Mouse (Mus musculus) hindbrain, embryonic 15.5 days (tissue): Measurements from ENCODE around the gene Lrrc25. TPM values are rescaled to one million over a fixed set of nuclear protein-coding genes. Genes with fewer than 3 reads are reported as not detected.

Experiments
- ATAC-seq: fragments of 200-750 bp; cut with Nextera tagmentation; 2 replicates; pipeline ENCODE4 v1.8.0; 2017; ENCODE audit warnings: low read depth, moderate number of reproducible peaks, moderate TSS enrichment; ENCODE audit not compliant: low FRiP score
- H3K27ac ChIP-seq: fragments of 300-500 bp; sonication (generic); replicated peaks from 2 replicates; pipeline ENCODE4 v1.5.1; 2015; ENCODE audit warnings: mild to moderate bottlenecking, inconsistent platforms
- H3K27me3 ChIP-seq: fragments of 300-500 bp; sonication (generic); 2 replicates; pipeline ENCODE4 v1.6.1; 2015; ENCODE audit warnings: control low read depth, inconsistent platforms
- H3K36me3 ChIP-seq: fragments of 300-500 bp; sonication (generic); 2 replicates; pipeline ENCODE4 v1.6.1; 2015; ENCODE audit warnings: control low read depth, inconsistent platforms
- H3K4me1 ChIP-seq: fragments of 300-500 bp; sonication (generic); replicated peaks from 2 replicates; pipeline ENCODE4 v1.6.1; 2015; ENCODE audit warnings: control low read depth, inconsistent platforms
- H3K4me2 ChIP-seq: fragments of 300-500 bp; sonication (generic); 2 replicates; pipeline ENCODE4 v1.6.1; 2015; ENCODE audit warnings: moderate library complexity, mild to moderate bottlenecking, inconsistent platforms
- H3K4me3 ChIP-seq: fragments of 300-500 bp; sonication (generic); 2 replicates; pipeline ENCODE4 v1.5.1; 2015; ENCODE audit warnings: mild to moderate bottlenecking, inconsistent platforms
- H3K9ac ChIP-seq: fragments of 300-500 bp; sonication (generic); 2 replicates; pipeline ENCODE4 v1.6.1; 2015; ENCODE audit warnings: inconsistent platforms
- H3K9me3 ChIP-seq: fragments of 300-500 bp; sonication (generic); 2 replicates; pipeline ENCODE4 v1.6.1; 2016; ENCODE audit warnings: control low read depth, inconsistent platforms
- WGBS: fragments of 180-500 bp; shearing (Covaris S2); methylation state at CpG from one replicate; pipeline ENCODE4 v1.1.7; 2015; 5-methylcytosine and 5-hydroxymethylcytosine counted together
- polyA plus RNA-seq: library from polyadenylated mRNA; unstranded; fragments of >200 nt; fragmentation: Nextera tagmentation; extraction: Ambion mirVana; gene quantifications from 2 replicates; pipeline ENCODE4 v1.2.1, GENCODE M21; 2015

Gene Lrrc25
- polyA plus RNA-seq, 1 experiment from 2014 or later = 1.1 TPM

DNA sequence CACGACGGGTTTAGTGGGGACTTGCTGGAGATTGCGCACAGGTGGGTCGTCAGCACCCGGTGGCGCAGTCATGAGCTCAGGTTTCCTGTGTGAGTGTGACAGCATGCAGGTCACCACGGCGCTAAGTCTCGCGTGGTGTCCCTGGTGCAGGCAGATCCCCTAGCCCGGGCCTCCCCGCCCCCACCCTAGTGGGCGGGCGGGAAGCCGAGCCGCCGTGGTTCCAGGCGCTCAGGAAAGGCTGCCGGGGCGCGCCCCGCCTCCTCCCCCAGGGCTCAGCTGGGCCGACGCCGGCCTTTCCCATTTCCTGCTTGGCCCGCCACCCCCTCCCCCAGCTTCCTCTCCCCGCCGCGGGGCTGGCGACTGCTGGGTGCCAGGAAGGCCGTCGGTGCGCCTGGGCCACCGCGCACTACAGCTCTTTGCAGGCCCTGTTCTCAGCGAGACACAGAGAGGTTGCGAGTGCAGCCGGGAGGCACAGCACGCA is 6.5 kb upstream of the Lrrc25 start:
- ATAC-seq = peak; percentile 47
- H3K36me3 ChIP-seq = no peaks in the 10 kb centered on the region
- H3K27ac ChIP-seq = peak overlapping the region; percentile 83
- peak overlapping the region; percentile 36 for H3K9ac ChIP-seq
- peak overlapping the region; percentile 37 for H3K4me3 ChIP-seq
- no peaks in the 10 kb centered on the region for H3K9me3 ChIP-seq
- no peaks in the 10 kb centered on the region for H3K27me3 ChIP-seq
- WGBS = under 1% methylated on average over 33 of the region's 39 CpGs
- peak overlapping the region; percentile 83 for H3K4me2 ChIP-seq
- peaks cover 64% of the 10 kb centered on the region for H3K4me1 ChIP-seq

- H3K4me3 ChIP-seq = peak overlapping the region; percentile 37
- H3K9me3 ChIP-seq = no peaks in the 10 kb centered on the region
- peak overlapping the region; percentile 36 for H3K9ac ChIP-seq
- H3K27ac ChIP-seq = peak overlapping the region; percentile 83
- peak; percentile 31; the same call in 1 of the 2 replicates for ATAC-seq
- WGBS = under 1% methylated on average over 41 of the region's 45 CpGs
- H3K36me3 ChIP-seq = no peaks in the 10 kb centered on the region
- peaks cover 58% of the 10 kb centered on the region for H3K4me1 ChIP-seq
- H3K4me2 ChIP-seq = peak overlapping the region; percentile 83
- no peaks in the 10 kb centered on the region for H3K27me3 ChIP-seq
Measured at GRCm38 (mm10) chr8:70609849-70610795, 5.8 kb upstream of the Lrrc25 start.

DNA sequence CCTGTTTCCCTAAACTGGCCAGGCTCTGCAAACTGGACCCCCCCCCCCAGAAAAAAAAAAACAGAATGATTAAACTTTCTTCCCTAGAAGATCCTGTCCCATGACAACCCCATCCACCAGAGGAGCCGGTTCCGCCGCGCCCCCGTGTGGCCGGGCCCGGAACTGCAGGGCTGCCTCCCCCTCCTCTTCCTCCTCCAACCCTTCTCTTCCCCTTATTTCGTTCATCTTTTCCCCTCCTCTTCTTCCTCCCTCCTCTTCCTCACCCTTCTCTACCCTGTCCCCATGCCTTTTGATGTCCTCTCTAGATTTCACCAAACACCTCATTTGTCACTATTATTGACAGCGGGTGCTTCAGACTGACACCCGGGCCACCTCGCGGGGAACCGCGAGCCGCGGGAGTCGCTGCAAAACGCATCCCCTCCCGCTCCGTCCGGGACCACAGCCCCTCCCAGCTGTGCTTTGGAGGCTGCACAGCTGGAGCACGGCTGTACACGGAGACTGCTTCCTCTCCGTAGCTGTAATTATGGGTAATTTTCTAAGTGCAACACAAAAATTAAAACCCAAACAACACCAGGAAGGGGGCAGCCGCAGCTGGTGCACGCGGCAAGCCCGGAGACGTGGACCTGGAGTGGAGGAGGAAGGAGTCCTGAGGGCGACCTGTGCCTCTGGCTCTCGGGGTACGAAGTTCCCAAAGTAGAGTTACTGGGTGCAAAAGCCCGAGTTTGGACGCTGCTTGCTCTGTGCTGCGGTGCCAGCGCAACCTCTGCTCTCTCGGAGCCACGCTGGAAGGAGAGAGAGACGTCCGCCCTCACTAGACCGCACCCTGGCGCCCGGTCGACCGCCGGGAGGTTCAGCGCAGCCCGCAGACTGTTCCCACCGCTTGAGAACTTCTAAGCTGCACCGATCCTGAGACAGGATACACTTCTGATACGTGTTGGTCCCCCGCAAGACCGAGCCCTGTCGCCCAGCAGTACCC is 4.9 kb upstream of the Lrrc25 start:
- no peak for ATAC-seq
- Histone ChIP-seq H3K4me3 (peak overlapping the region; percentile 37), H3K4me1 (peaks cover 52% of the 10 kb centered on the region), H3K27ac (peak overlapping the region; percentile 83), H3K9me3 (no peaks in the 10 kb centered on the region), H3K9ac (peak overlapping the region; percentile 42), H3K4me2 (peak overlapping the region; percentile 83), H3K27me3 (no peaks in the 10 kb centered on the region), H3K36me3 (no peaks in the 10 kb centered on the region)
- WGBS = under 1% methylated on average over 54 of the region's 54 CpGs

- Histone ChIP-seq H3K9ac (peak overlapping the region; percentile 42), H3K4me3 (peak overlapping the region; percentile 37), H3K27me3 (no peaks in the 10 kb centered on the region), H3K4me1 (peaks cover 44% of the 10 kb centered on the region), H3K4me2 (peak overlapping the region; percentile 83), H3K27ac (peak overlapping the region; percentile 65), H3K9me3 (no peaks in the 10 kb centered on the region), H3K36me3 (no peaks in the 10 kb centered on the region)
- no peak for ATAC-seq
- WGBS = 0% methylated on average over 6 of the region's 6 CpGs
Measured at GRCm38 (mm10) chr8:70611849-70612248, 4.1 kb upstream of the Lrrc25 start.

DNA sequence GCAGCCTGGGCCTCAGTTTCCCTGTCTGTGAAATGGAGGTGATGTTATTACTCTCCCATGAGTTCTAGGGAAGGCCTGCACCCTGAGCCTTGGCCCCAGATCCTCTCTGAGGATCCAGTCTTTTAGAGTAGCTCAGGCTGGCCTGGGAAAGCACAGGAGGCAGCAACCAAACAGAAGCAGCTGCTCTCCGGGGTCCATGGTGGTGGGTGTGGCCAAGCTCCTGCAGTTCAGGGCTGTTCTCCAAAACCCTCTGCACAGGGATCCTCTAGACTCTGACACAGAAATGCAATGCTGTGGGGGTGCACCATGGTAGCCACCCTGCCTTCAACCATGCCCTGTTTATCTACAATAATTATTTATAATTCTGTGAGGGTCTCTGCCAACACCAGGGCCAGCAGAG is 2.2 kb upstream of the Lrrc25 start:
- Histone ChIP-seq H3K36me3 (no peaks in the 10 kb centered on the region), H3K4me2 (no peak overlapping the region), H3K4me3 (no peak overlapping the region), H3K27me3 (no peaks in the 10 kb centered on the region), H3K27ac (no peak overlapping the region), H3K9me3 (no peaks in the 10 kb centered on the region), H3K9ac (no peak overlapping the region), H3K4me1 (peaks cover 29% of the 10 kb centered on the region)
- no peak for ATAC-seq
- WGBS = 12% methylated on average over 1 of the region's 1 CpGs

DNA sequence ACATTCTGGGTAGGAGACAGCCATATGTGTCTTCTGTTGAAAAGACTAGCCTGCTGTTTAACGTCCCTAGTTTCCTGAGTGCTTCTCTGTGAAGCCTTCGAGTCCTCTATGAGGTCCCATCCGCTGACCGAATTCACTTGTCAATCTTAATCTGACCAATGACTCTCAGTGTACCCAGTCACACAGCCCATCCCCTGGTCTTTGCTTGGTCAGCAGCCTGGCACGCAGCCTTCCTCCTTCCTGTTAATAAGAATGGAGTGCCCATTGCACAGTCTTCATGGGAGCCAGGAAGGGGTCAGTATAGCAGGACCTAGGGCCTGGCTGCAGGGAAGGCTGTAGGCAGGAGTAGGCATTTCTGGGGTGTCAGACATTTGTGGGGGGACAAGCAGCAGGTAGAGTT is 1.5 kb upstream of the Lrrc25 start:
- no peaks in the 10 kb centered on the region for H3K9me3 ChIP-seq
- H3K27me3 ChIP-seq = no peaks in the 10 kb centered on the region
- 65% methylated on average over 5 of the region's 5 CpGs for WGBS
- peaks cover 22% of the 10 kb centered on the region for H3K4me1 ChIP-seq
- no peak for ATAC-seq
- no peak overlapping the region for H3K4me2 ChIP-seq
- no peak overlapping the region for H3K4me3 ChIP-seq
- H3K27ac ChIP-seq = no peak overlapping the region
- no peak overlapping the region for H3K9ac ChIP-seq
- H3K36me3 ChIP-seq = no peaks in the 10 kb centered on the region

DNA sequence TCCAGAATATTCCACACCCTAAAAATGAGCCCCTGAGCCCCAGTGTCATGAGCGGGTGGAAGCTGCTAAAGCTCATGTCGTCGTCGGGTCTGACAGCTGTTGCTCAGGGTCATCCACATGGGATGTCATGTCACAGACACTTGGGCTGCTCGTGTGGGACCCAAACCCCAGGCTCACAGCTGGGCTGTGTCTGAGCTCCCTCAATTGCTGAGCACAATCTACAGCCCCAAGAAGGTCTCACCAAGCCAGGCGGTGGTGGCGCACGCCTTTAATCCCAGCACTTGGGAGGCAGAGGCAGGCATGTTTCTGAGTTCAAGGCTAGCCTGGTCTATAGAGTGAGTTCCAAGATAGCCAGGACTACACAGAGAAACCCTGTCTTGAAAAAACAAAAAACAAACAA is 674 bp upstream of the Lrrc25 start:
- 87% methylated on average over 8 of the region's 8 CpGs for WGBS
- no peak overlapping the region for H3K4me2 ChIP-seq
- H3K27ac ChIP-seq = no peak overlapping the region
- no peaks in the 10 kb centered on the region for H3K27me3 ChIP-seq
- peaks cover 13% of the 10 kb centered on the region for H3K4me1 ChIP-seq
- no peak overlapping the region for H3K9ac ChIP-seq
- H3K36me3 ChIP-seq = no peaks in the 10 kb centered on the region
- H3K9me3 ChIP-seq = no peaks in the 10 kb centered on the region
- H3K4me3 ChIP-seq = no peak overlapping the region
- no peak for ATAC-seq

- Histone ChIP-seq H3K27me3 (no peaks in the 10 kb centered on the region), H3K9ac (no peak overlapping the region), H3K27ac (no peak overlapping the region), H3K4me2 (no peak overlapping the region), H3K9me3 (no peaks in the 10 kb centered on the region), H3K4me3 (no peak overlapping the region), H3K4me1 (peaks cover 2% of the 10 kb centered on the region), H3K36me3 (no peaks in the 10 kb centered on the region)
- ATAC-seq = no peak
- WGBS = 50% methylated on average over 11 of the region's 11 CpGs
Measured at GRCm38 (mm10) chr8:70616645-70617044, 690 bp downstream of the Lrrc25 start.

- Histone ChIP-seq H3K36me3 (no peaks in the 10 kb centered on the region), H3K27ac (no peak overlapping the region), H3K4me3 (no peak overlapping the region), H3K4me1 (no peaks in the 10 kb centered on the region), H3K9ac (no peak overlapping the region), H3K9me3 (no peaks in the 10 kb centered on the region), H3K4me2 (no peak overlapping the region), H3K27me3 (0 out of 2 replicates have a peak, but pooled peaks cover 1% of the 10 kb centered on the region)
- ATAC-seq = no peak
- 81% methylated on average over 11 of the region's 11 CpGs for WGBS
Measured at GRCm38 (mm10) chr8:70617985-70618384, 2.0 kb downstream of the Lrrc25 start.

DNA sequence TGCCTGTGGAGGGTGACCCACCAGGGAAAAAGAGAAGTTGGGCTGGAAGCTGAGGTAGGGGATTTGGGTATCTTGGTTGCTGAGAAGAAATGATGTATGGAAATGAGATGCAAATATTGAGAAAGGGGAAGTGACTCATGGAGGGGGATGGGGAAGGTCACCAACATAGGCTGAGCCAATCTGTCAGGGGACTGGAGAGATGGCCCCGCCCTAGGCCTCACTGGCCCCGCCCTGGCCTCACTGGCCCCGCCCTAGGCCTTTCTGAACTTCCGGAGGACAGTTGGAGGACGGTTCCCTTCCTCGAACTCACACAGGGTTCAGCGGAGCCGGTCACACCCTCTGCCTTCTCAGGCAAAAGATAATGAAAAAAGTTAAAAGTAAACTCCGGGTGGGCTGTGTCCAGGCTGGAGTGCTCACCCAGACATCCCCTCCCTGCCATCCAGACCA is 3.0 kb downstream of the Lrrc25 start:
- no peaks in the 10 kb centered on the region for H3K36me3 ChIP-seq
- H3K4me1 ChIP-seq = no peaks in the 10 kb centered on the region
- no peak overlapping the region for H3K9ac ChIP-seq
- WGBS = 27% methylated on average over 9 of the region's 9 CpGs
- H3K27ac ChIP-seq = no peak overlapping the region
- no peak overlapping the region for H3K4me3 ChIP-seq
- ATAC-seq = 0 out of 2 replicates have a peak, but pooled peaks have one; percentile 10
- no peaks in the 10 kb centered on the region for H3K9me3 ChIP-seq
- H3K27me3 ChIP-seq = 0 out of 2 replicates have a peak, but pooled peaks cover 3% of the 10 kb centered on the region
- H3K4me2 ChIP-seq = no peak overlapping the region

GRCm38 (mm10) chr8:70622220-70622619 is 6.3 kb downstream of the Lrrc25 start:
- H3K36me3 ChIP-seq = no peaks in the 10 kb centered on the region
- no peak overlapping the region for H3K9ac ChIP-seq
- no peak overlapping the region for H3K4me2 ChIP-seq
- no peak for ATAC-seq
- 0 out of 2 replicates have a peak, but pooled peaks cover 3% of the 10 kb centered on the region for H3K27me3 ChIP-seq
- H3K4me3 ChIP-seq = no peak overlapping the region
- no peak overlapping the region for H3K27ac ChIP-seq
- no peaks in the 10 kb centered on the region for H3K4me1 ChIP-seq
- 68% methylated on average over 3 of the region's 3 CpGs for WGBS
- H3K9me3 ChIP-seq = no peaks in the 10 kb centered on the region
